Mouse (Mus musculus): ENCODE results near the gene Zcrb1. TPM values are rescaled to one million over a fixed set of nuclear protein-coding genes. Genes with fewer than 3 reads are reported as not detected.

The Zcrb1 gene
- polyA plus RNA-seq, 1 experiment from 2014 or later = 148 TPM

DNA sequence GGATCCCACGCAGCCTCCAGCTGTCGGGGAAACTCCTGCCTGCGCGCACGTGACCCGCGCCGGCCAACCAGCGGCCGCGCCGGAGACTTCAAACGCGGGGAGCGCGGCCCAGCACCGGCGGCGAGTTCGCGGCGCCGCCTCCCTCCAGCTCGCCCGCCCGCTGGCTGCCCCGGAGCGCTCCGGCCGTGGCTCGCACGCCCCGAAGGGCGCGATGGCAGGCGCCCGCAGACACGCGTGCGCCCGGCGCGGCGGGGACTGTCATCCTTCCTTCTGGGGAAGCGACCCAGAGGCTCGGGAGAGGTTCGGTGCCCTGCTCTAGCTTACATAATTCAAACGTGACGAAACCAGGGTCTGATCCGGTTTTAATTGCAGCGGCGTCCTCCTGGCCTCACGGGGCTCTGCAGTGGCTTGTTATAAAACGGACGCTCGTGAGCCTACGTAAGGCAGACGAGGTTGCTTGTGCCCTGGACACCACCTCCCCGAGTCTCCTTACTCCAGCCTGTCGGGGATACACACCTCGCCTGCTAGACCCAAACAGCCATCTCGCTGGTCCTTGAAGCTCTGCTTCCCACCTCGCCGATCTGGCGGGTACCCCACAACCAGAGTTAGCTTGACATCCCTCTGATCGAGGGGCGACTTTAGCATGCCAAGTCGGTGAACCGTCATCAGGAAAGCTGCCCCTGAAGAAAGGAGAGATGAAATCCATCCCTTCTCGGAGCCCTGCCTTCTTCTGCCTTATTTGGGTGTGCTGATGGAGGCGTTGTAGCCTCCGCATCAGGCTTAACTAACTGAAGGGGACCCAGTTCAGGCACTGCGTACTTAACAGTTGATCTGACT, 61.0 kb downstream of the Zcrb1 start, which contains the start of gene Yaf2:
Gene Yaf2 (minus strand): TSS at position 11 of the 837 bp plus-strand sequence.
- H3K9ac ChIP-seq (replicated peaks; ENCODE audit: low read length) = peak within 1 kb of the TSS; percentile 91
- H3K27me3 ChIP-seq (ENCODE audit: control insufficient read depth, insufficient read depth, low read length) = no peaks in the 10 kb centered on the region
- peak within 1 kb of the TSS; percentile 77 for H3K4me2 ChIP-seq (ENCODE audit: low read length)
- peak; percentile 94 for DNase-seq
- H3K9me3 ChIP-seq (ENCODE audit: control insufficient read depth, low read length) = no peaks in the 10 kb centered on the region
- H3K27ac ChIP-seq (replicated peaks; ENCODE audit: low read depth, low read length) = peak within 1 kb of the TSS; percentile 96
- peaks cover 4% of the 10 kb centered on the region; the same call in 1 of the 2 replicates for H3K36me3 ChIP-seq (ENCODE audit: control insufficient read depth, insufficient read depth, low read length)
- under 1% methylated on average over 71 of the region's 73 CpGs for WGBS
- H3K4me1 ChIP-seq (ENCODE audit: control insufficient read depth, insufficient read depth, low read length) = peaks cover 6% of the 10 kb centered on the region; the same call in 1 of the 2 replicates
- ATAC-seq (ENCODE audit: low FRiP score, low TSS enrichment) = peak; percentile 94
- peak within 1 kb of the TSS; percentile 69 for H3K4me3 ChIP-seq (replicated peaks; ENCODE audit: low read depth, low read length)

DNA sequence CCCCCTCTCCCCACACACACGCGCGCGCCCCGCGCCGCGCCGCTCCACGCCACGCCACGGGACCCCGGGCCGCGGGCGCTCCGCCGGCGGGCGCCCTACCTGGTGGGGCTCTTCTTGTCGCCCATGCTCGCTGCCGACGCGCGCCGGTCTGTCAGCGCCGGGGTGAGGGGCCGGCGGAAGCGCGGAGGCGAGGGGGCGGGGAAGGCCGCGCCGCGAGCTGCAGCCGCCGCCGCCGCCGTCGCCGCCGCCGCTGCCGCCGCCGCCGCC, 61.5 kb downstream of the Zcrb1 start:
- no peak for DNase-seq
- Histone ChIP-seq H3K4me3 (replicated peaks; ENCODE audit: low read depth, low read length) (peak overlapping the region; percentile 69), H3K4me2 (ENCODE audit: low read length) (peak overlapping the region; percentile 77), H3K27ac (replicated peaks; ENCODE audit: low read depth, low read length) (peak overlapping the region; percentile 96), H3K9me3 (ENCODE audit: control insufficient read depth, low read length) (no peaks in the 10 kb centered on the region), H3K9ac (replicated peaks; ENCODE audit: low read length) (peak overlapping the region; percentile 91), H3K36me3 (ENCODE audit: control insufficient read depth, insufficient read depth, low read length) (peaks cover 4% of the 10 kb centered on the region; the same call in 1 of the 2 replicates), H3K4me1 (ENCODE audit: control insufficient read depth, insufficient read depth, low read length) (peaks cover 6% of the 10 kb centered on the region; the same call in 1 of the 2 replicates), H3K27me3 (ENCODE audit: control insufficient read depth, insufficient read depth, low read length) (no peaks in the 10 kb centered on the region)
- no peak for ATAC-seq (ENCODE audit: low FRiP score, low TSS enrichment)
- 0% methylated on average over 42 of the region's 52 CpGs for WGBS

Other genes with a start within 250 kb of the Zcrb1 start
- 5.0 and 7.3 TPM in 2 replicates for gene Gxylt1, start 123.2 kb downstream of the Zcrb1 start, polyA plus RNA-seq (2014; fragmentation: Nextera tagmentation; extraction: Ambion mirVana)
- 122 and 133 TPM in 2 replicates for gene Yaf2, start 61.4 kb downstream of the Zcrb1 start, polyA plus RNA-seq (2014; fragmentation: Nextera tagmentation; extraction: Ambion mirVana)
- 35.4 and 38.5 TPM in 2 replicates for gene Pphln1, start within 50 bp of the Zcrb1 start, polyA plus RNA-seq (2014; fragmentation: Nextera tagmentation; extraction: Ambion mirVana)
- 8.2 and 11.6 TPM in 2 replicates for gene Prickle1, start 197.6 kb upstream of the Zcrb1 start, polyA plus RNA-seq (2014; fragmentation: Nextera tagmentation; extraction: Ambion mirVana)